Mouse (Mus musculus): ENCODE data around the gene Ccser1.

Gene Ccser1

DNA sequence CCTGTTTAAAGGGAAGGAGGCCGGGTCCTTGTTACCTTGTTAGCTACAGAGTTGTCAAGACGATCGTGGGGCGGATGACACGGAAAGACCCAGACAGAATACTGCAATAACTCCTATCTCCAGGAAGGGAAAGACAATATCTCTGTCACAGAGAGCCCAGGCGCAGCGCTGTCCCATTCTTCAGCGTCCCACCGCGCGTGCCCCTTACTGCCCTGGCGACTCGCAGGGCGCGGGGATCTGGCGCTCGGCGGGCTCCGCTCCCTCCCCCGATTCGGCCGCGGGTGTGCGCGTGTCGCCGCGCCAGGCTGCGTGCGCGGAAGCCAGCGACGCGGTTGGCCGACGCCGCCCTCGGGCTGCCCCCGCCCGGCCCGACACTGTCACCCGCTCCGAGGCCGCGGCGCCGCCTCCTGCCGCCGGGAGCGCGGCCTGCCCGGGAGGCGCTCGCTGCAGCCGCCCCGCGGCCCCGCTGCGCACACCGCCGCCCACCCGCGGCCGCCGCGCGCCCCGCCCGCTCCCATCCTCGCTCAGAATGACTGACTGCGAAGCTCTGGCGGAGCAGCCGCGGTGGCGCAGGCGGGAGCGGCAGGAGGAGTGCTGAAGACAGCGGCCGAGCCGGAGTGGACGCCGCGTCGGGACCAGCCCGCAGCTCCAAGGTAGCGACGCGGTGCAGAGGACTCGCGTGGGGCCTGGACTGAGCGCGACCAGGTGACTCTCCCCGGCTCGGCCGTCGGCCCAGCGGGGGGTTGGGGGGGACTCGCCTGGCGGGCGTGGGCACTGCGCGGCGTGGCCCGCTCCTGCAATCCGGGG lies at the start of gene Ccser1:
Gene Ccser1, plus strand, starts transcription at position 376 of the 807 bp plus-strand sequence.
- peak in 1 of 2 experiments; percentile 27 for DNase-seq (ENCODE audit: low spot score in 2 of 2)

DNA sequence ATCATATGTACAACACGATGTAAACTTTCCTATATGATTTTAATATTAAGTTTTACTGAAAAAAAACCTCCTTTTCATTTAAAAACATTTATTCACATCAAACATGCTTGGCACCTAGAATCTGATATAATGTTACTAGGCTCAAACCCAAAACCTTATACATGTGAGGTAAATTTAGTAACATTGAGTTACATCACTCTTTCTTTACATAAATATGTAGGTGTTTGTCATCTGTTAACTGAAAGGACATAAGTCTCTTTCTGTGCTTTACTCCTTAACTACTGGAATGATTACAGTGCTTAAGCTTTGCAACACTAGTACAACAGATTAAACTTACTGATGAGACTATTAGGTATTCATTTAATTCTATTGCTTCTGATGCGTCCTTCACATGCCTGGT lies 43.7 kb upstream of the Ccser1 start:
- no peak for DNase-seq (ENCODE audit: low spot score in 2 of 2)

- DNase-seq (ENCODE audit: low spot score in 2 of 2): no peak
Measured at GRCm38 (mm10) chr6:61143031-61143430, 37.1 kb upstream of the Ccser1 start.

- DNase-seq (ENCODE audit: low spot score in 2 of 2): no peak
Measured at GRCm38 (mm10) chr6:61152924-61153323, 27.2 kb upstream of the Ccser1 start.

- DNase-seq (ENCODE audit: low spot score in 2 of 2): no peak
Measured at GRCm38 (mm10) chr6:61154654-61155053, 25.5 kb upstream of the Ccser1 start.

- DNase-seq (ENCODE audit: low spot score in 2 of 2): no peak
Measured at GRCm38 (mm10) chr6:61155059-61155629, 25.0 kb upstream of the Ccser1 start.

- DNase-seq (ENCODE audit: low spot score in 2 of 2): no peak
Measured at GRCm38 (mm10) chr6:61155718-61156117, 24.4 kb upstream of the Ccser1 start.

DNA sequence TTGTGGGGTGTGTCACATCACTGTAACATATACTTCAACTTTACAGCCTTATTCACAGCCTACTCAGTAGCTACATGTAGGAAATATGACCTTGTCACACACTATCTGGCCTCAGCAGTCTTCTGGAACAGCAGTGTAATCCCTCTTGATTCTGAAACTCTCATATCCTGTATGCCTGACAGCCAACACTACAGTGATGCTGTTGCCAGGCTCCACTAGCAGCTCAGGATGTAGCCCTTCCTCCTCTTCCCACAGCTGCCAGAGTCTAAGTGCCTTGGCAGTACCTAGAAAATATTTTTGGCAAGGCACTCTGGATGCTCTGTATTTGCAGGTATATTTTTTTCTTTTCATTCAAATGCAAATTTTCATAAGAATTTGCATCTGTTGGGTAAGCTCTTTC lies 18.0 kb upstream of the Ccser1 start:
- DNase-seq (ENCODE audit: low spot score in 2 of 2): no peak

DNA sequence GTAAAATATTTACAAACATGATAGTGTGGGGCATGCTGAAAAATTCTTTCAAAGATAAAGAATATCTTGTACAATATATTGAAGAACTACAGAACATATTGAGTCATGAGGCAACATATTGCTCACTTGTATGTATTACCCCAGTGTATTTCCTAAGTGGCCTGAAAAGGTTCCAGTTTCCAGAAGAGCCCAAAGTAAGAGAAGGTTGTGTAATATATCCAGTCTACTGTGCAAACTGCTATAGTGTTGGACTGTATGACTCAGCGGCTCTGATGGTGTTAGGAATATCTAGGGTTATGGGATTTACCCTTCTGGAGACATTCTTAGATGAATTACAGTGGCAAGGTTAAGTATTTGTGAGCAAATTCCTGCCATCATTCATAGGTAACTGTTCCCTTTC lies 13.2 kb upstream of the Ccser1 start:
- no peak for DNase-seq (ENCODE audit: low spot score in 2 of 2)

- no peak for DNase-seq (ENCODE audit: low spot score in 2 of 2)
Measured at GRCm38 (mm10) chr6:61176126-61176525, 4.0 kb upstream of the Ccser1 start.

- no peak for DNase-seq (ENCODE audit: low spot score in 2 of 2)
Measured at GRCm38 (mm10) chr6:61177476-61177875, 2.6 kb upstream of the Ccser1 start.

DNA sequence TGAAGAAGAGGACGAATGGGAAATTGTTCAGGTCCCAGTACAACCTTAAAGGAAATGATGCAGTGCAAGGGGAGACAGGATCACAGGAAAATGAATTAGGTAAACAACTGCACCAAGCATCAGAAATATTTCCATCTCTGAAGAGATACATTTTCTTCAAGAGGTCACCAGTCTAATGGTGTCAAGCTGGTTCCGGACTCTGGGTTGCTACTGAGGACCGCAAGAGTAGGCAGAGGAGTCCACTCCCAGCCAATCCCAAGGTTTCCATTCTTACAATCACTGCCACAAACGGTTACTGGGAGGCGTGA lies 529 bp upstream of the Ccser1 start:
- no peak for DNase-seq (ENCODE audit: low spot score in 2 of 2)

- peak in 1 of 2 experiments; percentile 1 for DNase-seq (ENCODE audit: low spot score in 2 of 2)
Measured at GRCm38 (mm10) chr6:61180756-61181191, 650 bp downstream of the Ccser1 start.

- no peak for DNase-seq (ENCODE audit: low spot score in 2 of 2)
Measured at GRCm38 (mm10) chr6:61189029-61189428, 8.9 kb downstream of the Ccser1 start.

- no peak for DNase-seq (ENCODE audit: low spot score in 2 of 2)
Measured at GRCm38 (mm10) chr6:61191597-61192386, 11.7 kb downstream of the Ccser1 start.

GRCm38 (mm10) chr6:61203344-61203743 lies 23.2 kb downstream of the Ccser1 start:
- no peak for DNase-seq (ENCODE audit: low spot score in 2 of 2)

DNA sequence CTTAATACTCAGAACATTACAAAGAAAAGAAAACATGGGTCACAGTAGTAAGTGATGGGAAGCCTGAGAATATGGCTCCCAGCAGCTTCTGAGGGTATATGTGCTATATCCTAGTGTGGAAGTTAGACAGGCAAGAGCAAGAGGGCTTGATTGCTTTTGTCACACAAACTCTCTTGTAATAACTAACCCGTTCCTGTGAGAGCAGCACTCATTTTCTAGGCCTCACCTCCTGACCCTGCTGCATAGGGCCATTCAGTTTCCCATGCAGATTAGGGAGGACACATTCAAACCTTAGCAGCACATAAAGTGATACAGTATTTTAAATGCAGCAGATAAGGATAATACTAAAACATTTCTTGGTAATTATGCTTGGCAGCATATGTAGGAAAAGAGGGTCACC lies 25.9 kb downstream of the Ccser1 start:
- DNase-seq (ENCODE audit: low spot score in 2 of 2): no peak

GRCm38 (mm10) chr6:61206619-61207018 lies 26.5 kb downstream of the Ccser1 start:
- no peak for DNase-seq (ENCODE audit: low spot score in 2 of 2)

DNA sequence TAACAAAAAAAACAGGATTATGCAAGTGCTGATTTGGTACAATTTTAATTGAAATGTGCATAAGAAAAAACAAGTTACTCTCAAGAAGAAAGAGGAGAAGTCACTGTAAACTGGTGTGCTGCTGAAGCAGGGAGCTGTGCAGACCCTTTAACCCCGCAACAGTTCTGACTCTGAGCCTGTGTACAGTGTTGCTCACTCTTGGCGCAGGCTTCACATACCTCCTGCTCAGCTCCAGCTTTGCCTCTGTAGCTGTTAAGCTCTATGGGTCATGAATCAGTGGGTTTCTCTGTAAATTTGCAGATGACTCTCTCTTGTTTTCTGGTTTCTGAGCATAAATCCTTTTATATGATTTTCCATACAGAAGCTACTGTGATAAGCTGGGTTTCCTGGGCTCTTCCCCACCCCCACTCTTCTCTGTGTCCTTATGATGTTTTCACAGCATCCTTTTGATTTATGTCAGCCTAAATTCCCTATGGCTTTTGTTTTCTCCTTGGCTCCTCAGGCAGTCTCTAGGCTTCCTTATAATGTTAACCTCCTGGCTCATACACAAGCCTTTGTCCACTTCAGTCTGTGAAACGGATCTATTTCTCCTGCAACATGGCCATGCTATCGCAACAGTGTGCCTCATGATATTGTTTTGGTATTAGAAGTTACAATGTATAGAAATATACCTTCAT lies 30.1 kb downstream of the Ccser1 start:
- no peak for DNase-seq (ENCODE audit: low spot score in 2 of 2)

DNA sequence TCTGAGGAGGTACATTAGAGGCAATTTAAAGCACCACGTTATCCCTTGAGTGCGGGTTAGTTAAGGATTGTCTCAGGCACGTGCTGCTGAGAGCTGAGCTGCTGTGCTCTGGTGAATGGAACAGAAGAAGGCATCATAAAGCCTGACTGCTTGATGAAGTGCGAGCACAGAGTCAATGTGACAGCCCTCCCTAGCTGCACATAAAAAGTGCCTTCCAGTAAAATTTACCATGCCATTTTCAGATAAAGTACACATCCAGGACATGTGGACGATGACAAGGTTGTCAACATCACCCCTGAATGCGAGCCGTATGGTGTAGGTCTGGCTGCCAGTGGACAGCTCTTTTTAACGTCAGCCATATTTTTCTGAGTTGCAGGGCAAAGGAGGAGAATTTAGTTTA lies 35.6 kb downstream of the Ccser1 start:
- DNase-seq (ENCODE audit: low spot score in 2 of 2): no peak

GRCm38 (mm10) chr6:61216514-61216913 lies 36.4 kb downstream of the Ccser1 start:
- DNase-seq (ENCODE audit: low spot score in 2 of 2): no peak

GRCm38 (mm10) chr6:61217717-61218116 lies 37.6 kb downstream of the Ccser1 start:
- DNase-seq (ENCODE audit: low spot score in 2 of 2): no peak

All from natural killer cell, adult 2 months (primary cell).